Mouse (Mus musculus) hindbrain, embryonic 11.5 days (tissue): ENCODE results near the gene Olfr1205. TPM values are rescaled to one million over a fixed set of nuclear protein-coding genes. Genes with fewer than 3 reads are reported as not detected.

Experiments used
- ATAC-seq: fragments of 200-750 bp; cut with Nextera tagmentation; 2 replicates; pipeline ENCODE4 v1.8.0; 2017; ENCODE audit warnings: mild to moderate bottlenecking, moderate TSS enrichment, moderate library complexity; ENCODE audit not compliant: low FRiP score
- DNase-seq: peaks from one replicate; pipeline ENCODE4 v3.0.0-alpha.2; 2015; ENCODE audit warnings: low spot score
- H3K27ac ChIP-seq: fragments of 300-500 bp; sonication (generic); 2 replicates; pipeline ENCODE4 v1.5.1; 2014; ENCODE audit warnings: mild to moderate bottlenecking, low read depth, low read length
- H3K27me3 ChIP-seq: fragments of 300-500 bp; sonication (generic); 2 replicates; pipeline ENCODE4 v1.6.1; 2014; ENCODE audit warnings: mild to moderate bottlenecking, low read length, moderate library complexity, mixed read lengths; ENCODE audit not compliant: control insufficient read depth, insufficient read depth
- H3K36me3 ChIP-seq: fragments of 300-500 bp; sonication (generic); 2 replicates; pipeline ENCODE4 v1.6.1; 2014; ENCODE audit warnings: mild to moderate bottlenecking, low read length, moderate library complexity, mixed read lengths; ENCODE audit not compliant: control insufficient read depth, insufficient read depth
- H3K4me1 ChIP-seq: fragments of 300-500 bp; sonication (generic); replicated peaks from 2 replicates; pipeline ENCODE4 v1.6.1; 2014; ENCODE audit warnings: low read length, mixed read lengths; ENCODE audit not compliant: control insufficient read depth, insufficient read depth
- H3K4me2 ChIP-seq: fragments of 300-500 bp; sonication (generic); replicated peaks from 2 replicates; pipeline ENCODE4 v1.6.1; 2014; ENCODE audit warnings: mild to moderate bottlenecking, low read depth, low read length
- H3K4me3 ChIP-seq: fragments of 300-500 bp; sonication (generic); 2 replicates; pipeline ENCODE4 v1.5.1; 2014; ENCODE audit warnings: low read depth, low read length
- H3K9ac ChIP-seq: fragments of 300-500 bp; sonication (generic); 2 replicates; pipeline ENCODE4 v1.6.1; 2014; ENCODE audit warnings: low read depth, low read length
- H3K9me3 ChIP-seq: fragments of 300-500 bp; sonication (generic); 2 replicates; pipeline ENCODE4 v1.6.1; 2016; ENCODE audit warnings: low read length; ENCODE audit not compliant: control insufficient read depth
- WGBS: fragments of 180-500 bp; shearing (Covaris S2); extraction: QIAGEN DNeasy Blood & Tissue Kit; methylation state at CpG from one replicate; pipeline ENCODE4 v1.1.7; 2014; 5-methylcytosine and 5-hydroxymethylcytosine counted together
- polyA plus RNA-seq: library from polyadenylated mRNA; unstranded; fragments of >200 nt; fragmentation: Nextera tagmentation; extraction: Ambion mirVana; gene quantifications from 2 replicates; pipeline ENCODE4 v1.2.1, GENCODE M21; 2014

Gene Olfr1205
- not detected in 2 replicates for polyA plus RNA-seq

GRCm38 (mm10) chr2:88829437-88829836 lies at the start of gene Olfr1205:
Olfr1205 (plus strand) TSS chr2:88829737.
- no peak within 1 kb of the TSS for H3K9ac ChIP-seq
- H3K9me3 ChIP-seq: no peaks in the 10 kb centered on the region
- no peak within 1 kb of the TSS for H3K4me3 ChIP-seq
- no peak within 1 kb of the TSS for H3K4me2 ChIP-seq
- no peaks in the 10 kb centered on the region for H3K36me3 ChIP-seq
- H3K4me1 ChIP-seq: no peaks in the 10 kb centered on the region
- no peak for DNase-seq
- H3K27me3 ChIP-seq: no peaks in the 10 kb centered on the region
- no peak within 1 kb of the TSS for H3K27ac ChIP-seq
- ATAC-seq: no peak
- 92% methylated on average over 2 of the region's 2 CpGs for WGBS

- no peaks in the 10 kb centered on the region for H3K36me3 ChIP-seq
- H3K4me2 ChIP-seq: no peak within 1 kb of the TSS
- no peak for DNase-seq
- H3K27ac ChIP-seq: no peak within 1 kb of the TSS
- H3K9me3 ChIP-seq: no peaks in the 10 kb centered on the region
- 90% methylated on average over 6 of the region's 6 CpGs for WGBS
- ATAC-seq: no peak
- no peaks in the 10 kb centered on the region for H3K4me1 ChIP-seq
- H3K4me3 ChIP-seq: no peak within 1 kb of the TSS
- H3K9ac ChIP-seq: no peak within 1 kb of the TSS
- no peaks in the 10 kb centered on the region for H3K27me3 ChIP-seq
Measured at GRCm38 (mm10) chr2:88792736-88793135, 36.8 kb upstream of the Olfr1205 start, which contains the start of gene Olfr1201. Olfr1201 (plus strand) TSS chr2:88793036.

- H3K4me3 ChIP-seq: no peak within 1 kb of the TSS
- H3K36me3 ChIP-seq: no peaks in the 10 kb centered on the region
- H3K27me3 ChIP-seq: no peaks in the 10 kb centered on the region
- no peak within 1 kb of the TSS for H3K27ac ChIP-seq
- DNase-seq (no peak), ATAC-seq (no peak)
- no peaks in the 10 kb centered on the region for H3K9me3 ChIP-seq
- no peak within 1 kb of the TSS for H3K9ac ChIP-seq
- H3K4me1 ChIP-seq: no peaks in the 10 kb centered on the region
- H3K4me2 ChIP-seq: no peak within 1 kb of the TSS
- 88% methylated on average over 1 of the region's 1 CpGs for WGBS
Measured at GRCm38 (mm10) chr2:88814196-88814595, 15.3 kb upstream of the Olfr1205 start, which contains the start of gene Olfr1202. Olfr1202 (plus strand) TSS chr2:88814496.

- H3K4me2 ChIP-seq: no peak overlapping the region
- H3K4me3 ChIP-seq: no peak overlapping the region
- H3K9ac ChIP-seq: no peak overlapping the region
- DNase-seq (no peak), ATAC-seq (no peak)
- no peaks in the 10 kb centered on the region for H3K4me1 ChIP-seq
- H3K9me3 ChIP-seq: no peaks in the 10 kb centered on the region
- WGBS: 58% methylated on average over 2 of the region's 2 CpGs
- no peak overlapping the region for H3K27ac ChIP-seq
- H3K27me3 ChIP-seq: no peaks in the 10 kb centered on the region
- no peaks in the 10 kb centered on the region for H3K36me3 ChIP-seq
Measured at GRCm38 (mm10) chr2:88838477-88838876, 8.9 kb downstream of the Olfr1205 start.

- Histone ChIP-seq H3K4me1 (no peaks in the 10 kb centered on the region), H3K4me2 (no peak within 1 kb of the TSS), H3K27ac (no peak within 1 kb of the TSS), H3K27me3 (no peaks in the 10 kb centered on the region), H3K9ac (no peak within 1 kb of the TSS), H3K9me3 (no peaks in the 10 kb centered on the region), H3K4me3 (no peak within 1 kb of the TSS), H3K36me3 (no peaks in the 10 kb centered on the region)
- 96% methylated on average over 1 of the region's 1 CpGs for WGBS
- ATAC-seq (no peak), DNase-seq (no peak)
Measured at GRCm38 (mm10) chr2:88848992-88849391, 19.5 kb downstream of the Olfr1205 start, which contains the start of gene Olfr1204. Olfr1204 (plus strand) TSS chr2:88849292.

GRCm38 (mm10) chr2:88862931-88863330 lies 33.4 kb downstream of the Olfr1205 start, which contains the start of gene Olfr1206:
Olfr1206 (plus strand) TSS chr2:88863231.
- Histone ChIP-seq H3K4me1 (no peaks in the 10 kb centered on the region), H3K4me3 (no peak within 1 kb of the TSS), H3K36me3 (no peaks in the 10 kb centered on the region), H3K9me3 (no peaks in the 10 kb centered on the region), H3K27me3 (no peaks in the 10 kb centered on the region), H3K9ac (no peak within 1 kb of the TSS), H3K4me2 (no peak within 1 kb of the TSS), H3K27ac (no peak within 1 kb of the TSS)
- ATAC-seq (no peak), DNase-seq (no peak)
- 88% methylated on average over 2 of the region's 2 CpGs for WGBS

Other genes with a start within 250 kb of the Olfr1205 start
- not detected in 2 replicates for gene Olfr1189, start 243.3 kb upstream of the Olfr1205 start, polyA plus RNA-seq
- gene Olfr1191-ps1, start 189.2 kb upstream of the Olfr1205 start, polyA plus RNA-seq: not detected in 2 replicates
- not detected in 2 replicates for gene Olfr1192-ps1, start 181.2 kb upstream of the Olfr1205 start, polyA plus RNA-seq
- not detected in 2 replicates for gene Olfr1193, start 154.1 kb upstream of the Olfr1205 start, polyA plus RNA-seq
- not detected in 2 replicates for gene Olfr1195, start 140.6 kb upstream of the Olfr1205 start, polyA plus RNA-seq
- not detected in 2 replicates for gene Olfr1196, start 125.1 kb upstream of the Olfr1205 start, polyA plus RNA-seq
- gene Olfr1197, start 97.4 kb upstream of the Olfr1205 start, polyA plus RNA-seq: not detected in 2 replicates
- gene Olfr1198, start 78.4 kb upstream of the Olfr1205 start, polyA plus RNA-seq: not detected in 2 replicates
- gene Olfr1199, start 69.3 kb upstream of the Olfr1205 start, polyA plus RNA-seq: not detected in 2 replicates
- not detected in 2 replicates for gene Olfr1200, start 59.2 kb upstream of the Olfr1205 start, polyA plus RNA-seq
- gene Olfr1201, start 36.7 kb upstream of the Olfr1205 start, polyA plus RNA-seq: not detected in 2 replicates
- not detected in 2 replicates for gene Olfr1202, start 15.2 kb upstream of the Olfr1205 start, polyA plus RNA-seq
- not detected in 2 replicates for gene Olfr1204, start 19.6 kb downstream of the Olfr1205 start, polyA plus RNA-seq
- gene Olfr1206, start 33.5 kb downstream of the Olfr1205 start, polyA plus RNA-seq: not detected in 2 replicates
- not detected in 2 replicates for gene Olfr1208, start 72.6 kb downstream of the Olfr1205 start, polyA plus RNA-seq
- gene Olfr1209, start 85.4 kb downstream of the Olfr1205 start, polyA plus RNA-seq: not detected in 2 replicates
- not detected in 2 replicates for gene Olfr1211, start 108.4 kb downstream of the Olfr1205 start, polyA plus RNA-seq
- not detected in 2 replicates for gene Olfr1212, start 124.2 kb downstream of the Olfr1205 start, polyA plus RNA-seq
- not detected in 2 replicates for gene Gm13762, start 150.5 kb downstream of the Olfr1205 start, polyA plus RNA-seq
- gene Olfr1214, start 162.9 kb downstream of the Olfr1205 start, polyA plus RNA-seq: not detected in 2 replicates
- gene Olfr1215, start 177.2 kb downstream of the Olfr1205 start, polyA plus RNA-seq: not detected in 2 replicates
- not detected in 2 replicates for gene Olfr1216, start 188.6 kb downstream of the Olfr1205 start, polyA plus RNA-seq
- not detected in 2 replicates for gene Olfr1217, start 202.3 kb downstream of the Olfr1205 start, polyA plus RNA-seq
- gene Olfr1218, start 231.4 kb downstream of the Olfr1205 start, polyA plus RNA-seq: not detected in 2 replicates